Mouse (Mus musculus) WW6 (cell line): ENCODE measurements around the gene Sox6.

ENCODE experiments used
- DNase-seq: peaks from one replicate; pipeline ENCODE4 v3.0.0-alpha.2; 2013; ENCODE audit warnings: low read depth, low spot score

The Sox6 gene

DNA sequence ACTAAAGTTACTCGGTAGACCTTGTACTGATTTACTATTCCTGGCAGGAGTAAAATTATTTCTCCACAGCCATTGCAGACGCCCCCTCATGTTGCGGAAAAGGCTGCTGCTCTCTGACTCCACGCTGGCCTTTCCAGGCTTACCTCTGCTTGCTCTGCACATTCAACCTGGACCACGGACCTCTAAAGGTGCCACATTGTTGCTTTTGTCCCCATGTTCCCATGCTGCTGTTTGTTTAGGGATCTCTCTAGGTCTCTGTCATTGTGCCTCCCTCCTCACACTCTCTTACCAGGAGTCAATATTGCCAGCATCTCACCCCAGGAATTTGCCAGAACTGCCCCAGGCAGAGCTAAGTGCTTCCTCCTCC, 473.6 kb downstream of the Sox6 start:
- no peak for DNase-seq

DNA sequence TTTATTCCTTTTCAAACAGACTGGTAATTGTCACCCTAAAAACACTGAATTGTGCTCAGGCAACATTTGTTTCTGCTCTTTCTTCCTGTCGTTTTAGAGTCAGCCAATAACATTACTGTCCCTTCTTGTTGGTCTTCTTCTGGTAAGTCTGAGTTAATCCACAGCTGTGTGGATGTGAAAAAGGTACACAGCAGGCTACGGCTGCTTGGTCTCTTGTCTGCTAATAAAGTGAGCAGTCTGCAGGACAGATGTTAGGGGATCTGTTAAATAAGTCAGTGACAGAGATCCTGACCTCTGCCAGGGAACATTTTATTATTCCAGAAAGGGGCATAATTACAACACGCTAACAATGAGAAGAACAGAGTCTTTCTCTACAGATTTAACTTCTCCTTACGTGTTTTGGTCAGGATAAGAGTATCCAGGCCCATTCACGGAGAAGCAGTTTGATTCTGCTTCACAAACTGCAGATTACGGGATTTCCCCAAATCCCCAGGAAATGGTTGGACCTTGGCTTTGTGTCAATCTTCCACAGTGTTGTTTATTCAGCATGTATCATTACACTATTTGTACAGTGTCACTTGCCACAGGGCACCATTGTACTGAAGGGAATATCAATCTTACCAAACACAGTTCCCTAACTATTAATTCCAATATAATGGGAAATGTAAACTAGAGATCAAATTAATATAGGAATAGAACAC, 474.1 kb downstream of the Sox6 start:
- no peak for DNase-seq

DNA sequence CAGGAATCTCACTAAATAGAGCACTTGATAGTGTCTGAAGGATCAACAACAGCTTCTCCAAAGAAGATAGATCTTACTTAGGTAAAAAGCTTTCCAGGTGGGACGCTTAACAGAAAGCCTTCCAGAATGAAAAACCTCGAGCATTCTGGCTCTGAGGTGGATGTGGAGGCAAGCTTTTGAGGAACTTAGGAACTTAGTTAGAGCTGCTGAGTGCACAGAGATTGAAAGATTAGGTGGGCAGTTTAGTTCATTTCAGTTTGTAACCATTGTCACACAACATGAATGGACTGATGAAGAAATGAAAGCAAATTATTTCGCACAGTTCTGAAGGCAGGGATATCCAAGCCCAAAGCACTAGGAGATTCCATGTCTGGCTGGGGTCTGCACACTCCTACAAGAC, 481.9 kb downstream of the Sox6 start:
- DNase-seq, result no peak

DNA sequence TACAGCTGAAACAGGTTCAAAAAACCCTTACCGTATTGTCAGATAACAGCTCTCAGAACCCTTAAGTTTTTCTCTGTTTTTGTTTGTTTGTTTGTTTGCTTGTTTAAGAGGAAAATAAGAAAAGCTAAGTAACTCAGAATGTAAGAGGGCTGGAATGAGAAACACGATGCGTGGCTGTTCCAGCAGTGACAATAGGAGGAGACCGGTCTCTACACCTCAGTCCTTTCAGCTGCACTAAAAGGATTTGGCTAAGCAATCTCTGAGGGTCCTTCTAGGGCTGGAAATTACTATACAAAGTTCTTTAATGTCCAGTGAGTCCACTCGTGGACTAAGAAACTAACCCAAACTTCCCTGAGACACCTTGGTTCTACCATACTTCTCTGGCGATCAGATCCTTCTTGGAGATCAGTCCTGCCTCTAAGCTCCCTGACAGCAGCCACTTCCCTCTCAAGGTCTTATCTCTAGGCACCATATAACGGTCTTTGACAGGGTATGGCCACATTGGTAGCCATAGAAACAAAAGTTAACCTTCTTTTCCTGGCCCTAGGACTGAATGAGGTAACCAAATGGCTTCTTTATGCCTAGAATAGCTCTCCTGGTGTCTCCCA, 488.3 kb downstream of the Sox6 start:
- DNase-seq, result no peak

DNA sequence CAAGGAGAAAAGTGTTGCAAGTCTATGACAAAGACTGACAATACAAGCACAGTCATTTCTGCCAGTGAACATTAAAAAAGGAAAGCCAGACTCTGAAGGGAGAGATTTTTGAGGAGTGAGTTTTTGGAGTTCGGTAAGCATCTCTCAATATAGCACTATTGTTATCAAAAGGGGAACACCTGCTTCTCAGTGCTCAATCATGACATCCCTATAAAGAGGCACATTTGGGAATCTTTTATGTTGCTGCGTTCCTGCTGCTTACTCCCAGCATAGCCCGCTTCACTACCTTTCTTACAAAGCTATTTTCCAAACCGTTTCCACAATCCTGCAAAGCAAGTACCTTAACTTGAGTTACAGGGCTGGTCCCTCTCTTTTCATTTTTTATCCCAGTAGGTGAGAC, 488.9 kb downstream of the Sox6 start:
- DNase-seq, result no peak

DNA sequence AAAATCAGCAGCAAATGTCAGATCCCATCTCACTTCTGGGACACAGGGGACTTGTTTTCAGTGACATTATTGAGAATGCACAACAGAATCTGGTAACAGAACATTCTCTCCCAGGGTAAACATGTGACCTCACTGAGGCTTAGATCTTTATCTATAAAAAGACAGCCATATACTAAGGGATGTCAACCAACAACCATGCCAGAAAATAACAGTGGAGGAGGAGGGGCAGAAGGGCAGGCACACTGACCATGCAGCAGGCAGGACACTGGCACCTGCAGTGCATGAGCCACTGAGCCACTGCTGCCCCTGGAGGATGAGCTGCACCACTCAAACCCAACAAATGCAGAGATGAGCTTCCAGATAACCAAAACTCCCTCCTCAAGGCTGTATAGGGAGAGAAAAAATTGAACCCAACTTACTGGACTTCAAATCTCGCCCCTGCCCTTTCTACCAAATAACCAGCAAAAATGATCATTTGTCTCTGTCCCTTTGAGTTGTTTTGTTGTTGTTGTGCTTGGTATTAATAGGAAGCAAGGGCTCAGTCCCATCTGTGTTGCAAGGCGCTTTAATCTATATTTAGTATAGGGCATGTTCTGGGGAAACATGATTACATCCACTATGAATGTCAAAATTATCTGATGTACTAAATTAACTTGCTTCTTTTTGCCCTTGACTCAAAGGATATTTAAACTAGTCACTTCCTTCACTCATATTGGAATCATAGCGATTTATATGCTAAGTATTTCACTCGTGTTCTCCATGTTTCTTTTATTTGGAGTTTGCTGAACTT, 492.8 kb downstream of the Sox6 start:
- DNase-seq, result no peak

DNA sequence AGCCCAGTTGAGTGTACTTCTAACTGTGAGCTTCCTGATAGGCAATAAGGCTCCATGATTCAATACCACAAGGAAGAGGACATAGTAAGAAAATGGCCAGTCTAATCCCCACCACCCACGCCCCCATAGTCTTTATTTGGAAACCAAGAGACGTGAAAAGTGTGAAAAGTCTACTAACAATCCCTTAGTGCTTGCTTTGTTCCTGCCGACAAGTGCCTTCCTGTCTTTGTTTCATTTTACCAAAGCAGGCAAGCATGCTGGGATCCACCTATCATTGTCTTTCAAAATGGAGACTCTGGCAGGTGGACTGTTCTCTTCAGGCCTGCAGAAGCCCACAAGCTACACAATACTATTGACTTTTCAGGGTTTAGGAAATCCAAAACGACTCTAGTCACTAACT, 495.0 kb downstream of the Sox6 start:
- DNase-seq, result no peak

DNA sequence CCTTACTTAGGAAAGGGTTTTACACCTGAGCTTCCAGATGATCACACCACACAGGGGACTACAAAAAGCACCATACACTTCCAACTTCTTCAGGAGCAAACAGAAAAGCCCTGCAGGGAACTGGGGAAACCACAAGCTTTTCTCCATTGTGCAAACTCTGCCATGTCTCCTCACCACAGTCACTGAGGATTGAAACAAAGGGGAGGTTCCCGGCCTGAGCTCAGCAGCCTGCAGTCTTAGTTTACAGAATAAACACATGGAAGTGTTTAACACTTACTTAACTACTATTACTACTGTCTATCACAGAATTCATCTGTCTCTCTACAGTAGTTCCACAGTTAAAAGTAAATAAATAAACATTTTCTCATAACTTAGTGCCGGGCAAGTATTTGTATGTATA, 498.3 kb downstream of the Sox6 start:
- no peak for DNase-seq

DNA sequence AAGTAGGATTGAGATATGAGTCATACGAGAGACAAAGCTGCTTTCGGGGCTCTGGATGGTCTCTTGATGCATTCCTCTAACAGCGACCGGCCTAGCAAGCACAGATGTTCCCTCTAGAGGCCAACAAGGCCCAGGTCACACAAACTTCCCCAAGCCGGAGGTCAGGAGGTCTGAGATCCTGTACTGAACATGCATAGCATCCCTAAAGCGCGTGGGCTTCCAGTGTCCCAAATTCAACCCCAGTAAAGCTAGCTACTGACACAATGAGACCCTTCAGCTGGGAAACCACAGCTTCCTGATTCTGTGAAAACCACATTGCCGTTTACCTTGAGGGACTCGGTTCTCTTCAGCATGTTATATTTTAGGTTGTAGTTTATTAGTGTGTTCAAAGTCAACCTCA, 499.6 kb downstream of the Sox6 start:
- DNase-seq, result no peak

DNA sequence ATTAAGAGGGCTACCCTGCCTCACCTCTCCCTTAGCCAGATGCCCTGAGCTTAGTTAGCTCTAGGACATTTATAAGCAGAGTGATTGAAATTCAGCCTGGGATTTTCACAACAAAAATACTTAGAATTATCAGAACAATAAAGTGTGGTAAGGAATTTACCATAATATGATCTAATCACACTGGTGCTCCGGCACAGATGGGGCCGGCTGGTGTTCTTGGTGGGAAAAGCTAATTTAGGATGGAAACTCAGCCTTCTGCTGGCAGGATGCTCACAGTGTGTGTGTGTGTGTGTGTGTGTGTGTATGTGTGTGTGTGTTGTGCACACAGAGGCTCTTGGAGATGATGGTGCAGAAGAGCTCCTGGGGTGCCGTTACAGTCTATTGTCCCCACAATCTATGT, 501.0 kb downstream of the Sox6 start:
- DNase-seq, result no peak

DNA sequence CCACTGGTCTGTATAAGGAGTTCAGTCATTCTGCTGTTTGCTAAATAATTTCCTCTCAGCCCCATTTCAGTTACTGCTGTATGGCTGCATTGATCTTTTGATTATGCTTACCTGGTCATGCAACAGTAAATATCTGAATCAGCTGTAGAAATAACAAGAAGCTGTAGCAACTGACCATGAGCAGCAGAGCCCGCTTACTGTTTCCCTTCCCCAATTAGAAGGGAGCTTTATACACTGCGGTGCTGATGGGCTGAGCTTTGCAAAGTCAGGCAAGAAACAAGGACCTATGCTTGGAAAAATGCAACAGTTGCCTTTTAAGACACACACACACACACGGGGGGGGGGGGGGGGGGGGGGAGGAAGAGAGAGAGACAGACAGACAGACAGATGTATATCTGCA, 502.1 kb downstream of the Sox6 start:
- no peak for DNase-seq

DNA sequence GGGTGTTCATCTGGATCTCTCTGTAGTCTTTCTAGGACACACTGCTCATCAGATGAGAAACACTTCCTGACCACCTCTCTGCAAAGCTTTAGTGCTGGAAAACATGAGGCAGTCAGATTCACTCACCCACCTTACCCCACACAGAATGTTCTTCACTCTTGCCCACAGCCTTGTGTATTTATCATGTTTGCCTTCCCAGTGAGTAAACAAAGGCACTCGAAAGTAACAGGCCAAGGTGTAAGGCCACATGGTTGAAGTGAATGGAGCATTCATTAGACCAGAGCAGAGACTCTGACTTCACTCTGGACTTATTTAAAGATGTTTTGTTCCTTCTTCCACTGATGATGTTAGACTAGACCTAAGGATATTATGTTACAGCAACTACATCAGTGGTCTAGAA, 506.7 kb downstream of the Sox6 start:
- no peak for DNase-seq

DNA sequence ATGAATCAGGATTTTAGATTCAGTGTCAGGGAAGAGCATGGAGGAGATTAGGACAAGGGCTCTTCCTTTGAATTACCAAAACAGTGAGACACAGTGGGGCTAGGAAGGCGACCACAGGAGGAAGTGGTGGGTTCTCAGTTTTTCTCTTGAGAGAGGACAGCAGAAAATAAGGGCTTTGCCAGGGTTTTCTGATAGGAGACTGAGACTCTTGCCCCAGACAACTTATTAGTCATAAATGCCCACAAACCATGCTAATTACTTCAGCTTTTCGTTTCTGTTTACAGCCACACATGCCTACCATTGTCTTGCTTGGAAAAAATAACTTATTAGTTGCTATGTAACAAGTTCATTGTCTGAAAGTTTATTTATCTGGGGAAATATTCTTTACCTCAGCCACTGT, 507.4 kb downstream of the Sox6 start:
- no peak for DNase-seq

DNA sequence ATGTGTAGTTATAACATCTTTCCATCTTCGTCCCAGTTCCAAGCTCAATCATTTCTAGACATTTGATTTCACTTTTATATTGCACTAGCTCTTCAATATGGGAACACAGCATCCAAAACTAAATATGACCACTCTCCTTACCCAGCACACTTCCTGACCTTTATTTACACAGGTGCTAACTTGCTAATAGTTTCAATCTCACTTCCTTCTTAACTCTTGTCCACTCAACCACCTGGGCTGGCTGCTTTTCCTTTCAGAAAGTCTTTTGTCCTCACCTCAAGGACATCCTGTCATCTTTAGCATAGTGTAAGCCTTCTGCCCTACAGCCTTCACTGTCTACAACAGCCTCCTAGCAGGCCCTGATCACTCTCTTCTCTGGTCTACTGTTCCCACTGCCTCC, 520.9 kb downstream of the Sox6 start:
- DNase-seq, result no peak

DNA sequence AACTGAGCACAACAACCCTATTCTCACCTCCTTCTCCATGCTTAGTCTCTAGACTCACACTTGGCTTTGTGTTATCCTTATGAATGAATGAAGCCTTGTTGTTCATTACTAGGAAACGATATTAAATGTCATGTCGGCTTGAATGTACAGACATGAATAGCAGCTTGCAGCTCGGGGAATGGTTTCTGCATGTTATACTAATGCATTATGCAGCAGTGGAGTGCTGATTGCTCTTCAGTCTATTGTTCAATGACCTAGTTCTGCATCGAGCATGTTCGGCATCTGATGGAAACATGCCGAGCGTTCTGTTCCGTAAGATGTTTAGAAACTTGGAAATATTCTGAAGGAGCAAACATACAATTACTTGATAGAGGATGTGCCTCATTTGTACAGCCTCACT, 524.9 kb downstream of the Sox6 start:
- DNase-seq, result no peak

DNA sequence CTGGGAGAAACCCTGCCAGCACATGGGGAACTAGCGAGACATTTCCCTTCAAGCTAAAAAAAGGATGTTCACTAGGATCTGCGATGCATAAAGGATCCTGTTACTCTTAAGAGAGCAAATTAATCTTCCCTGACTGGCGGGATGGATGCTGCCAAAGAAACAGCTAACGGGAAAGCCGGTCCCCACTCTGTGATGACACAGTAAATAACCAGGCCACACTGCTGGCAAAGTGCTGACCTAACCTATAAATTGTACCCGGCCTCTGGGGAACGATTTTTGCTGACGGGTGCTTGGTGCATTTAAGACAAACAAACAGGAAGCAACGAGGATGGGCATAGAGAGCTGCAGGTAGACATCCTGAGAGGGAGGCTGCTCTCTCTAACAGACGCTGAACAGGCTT, 526.8 kb downstream of the Sox6 start:
- DNase-seq, result no peak

DNA sequence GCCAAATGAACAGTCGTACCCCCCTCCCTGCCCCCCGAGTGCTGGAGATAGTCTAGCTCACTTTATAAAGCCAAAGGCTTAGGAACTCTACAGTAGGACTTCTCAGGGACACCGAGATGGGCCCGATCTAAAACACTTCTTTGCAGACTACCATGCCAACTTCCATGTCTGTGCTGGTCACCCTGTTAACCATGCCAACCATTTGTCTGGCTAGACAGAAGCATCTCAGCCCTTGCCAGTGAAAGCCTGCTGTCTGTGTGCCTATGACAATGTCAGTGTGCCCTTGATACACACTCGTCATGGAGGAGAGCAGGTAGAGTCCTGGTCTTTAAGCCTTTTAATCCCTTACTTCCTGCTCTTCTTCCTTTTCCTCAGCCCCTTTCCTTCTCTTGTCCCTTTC, 527.5 kb downstream of the Sox6 start:
- no peak for DNase-seq

DNA sequence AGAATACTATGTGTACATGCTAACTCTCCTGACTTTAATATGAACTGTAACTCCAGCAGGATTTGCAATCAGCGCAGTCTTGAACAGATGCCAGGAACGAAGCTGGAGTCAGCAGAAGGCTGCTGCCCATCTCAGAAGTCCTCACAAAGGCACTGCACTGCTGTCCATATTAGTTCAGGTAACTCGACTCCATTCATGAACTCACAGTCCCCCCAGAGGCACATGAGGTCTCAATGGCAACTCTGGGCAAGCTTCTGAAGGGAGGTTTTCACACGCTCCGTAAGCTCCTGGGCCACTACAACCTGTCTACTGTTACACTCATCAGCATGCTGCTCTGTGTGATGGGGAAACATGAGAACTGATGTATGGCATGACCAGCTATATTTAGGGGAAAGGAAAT, 528.6 kb downstream of the Sox6 start:
- no peak for DNase-seq

DNA sequence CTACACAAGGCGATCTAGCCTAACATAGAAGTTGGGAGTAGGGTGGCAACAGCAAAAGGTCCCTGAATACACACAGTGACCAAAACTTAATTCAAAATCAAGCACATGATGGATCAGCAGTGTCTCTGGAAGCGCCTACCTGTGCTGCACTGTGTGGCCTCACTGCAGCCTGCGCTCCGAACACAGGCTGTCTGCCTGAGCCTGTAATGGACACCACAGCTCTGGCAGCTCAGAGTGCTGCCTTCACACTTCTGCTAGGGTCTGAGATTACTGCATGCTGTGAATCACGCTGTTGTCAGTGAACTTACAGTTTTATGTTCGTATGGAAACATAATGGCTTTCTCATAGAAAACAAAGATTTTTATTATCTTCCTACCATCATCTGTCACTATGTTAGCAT, 532.2 kb downstream of the Sox6 start:
- no peak for DNase-seq

DNA sequence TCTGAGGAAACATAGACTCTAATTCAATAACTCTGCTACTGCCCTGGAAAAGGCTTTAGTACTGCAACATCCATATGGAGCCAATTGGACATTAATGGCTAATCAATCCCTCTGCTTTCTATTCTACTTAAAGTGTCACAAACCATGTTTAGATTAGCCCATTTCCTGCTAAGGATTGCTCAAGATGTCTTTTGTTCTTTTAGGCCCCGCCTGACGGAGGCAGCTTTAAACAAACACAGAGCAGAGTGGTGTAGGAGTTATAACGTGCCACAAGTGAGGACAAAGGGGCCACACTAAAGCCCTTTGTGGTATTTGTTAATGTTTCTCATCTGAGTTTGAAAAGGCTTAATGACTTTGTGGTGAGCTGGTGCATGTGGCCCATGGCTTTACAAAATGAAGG, 537.1 kb downstream of the Sox6 start:
- DNase-seq, result no peak

DNA sequence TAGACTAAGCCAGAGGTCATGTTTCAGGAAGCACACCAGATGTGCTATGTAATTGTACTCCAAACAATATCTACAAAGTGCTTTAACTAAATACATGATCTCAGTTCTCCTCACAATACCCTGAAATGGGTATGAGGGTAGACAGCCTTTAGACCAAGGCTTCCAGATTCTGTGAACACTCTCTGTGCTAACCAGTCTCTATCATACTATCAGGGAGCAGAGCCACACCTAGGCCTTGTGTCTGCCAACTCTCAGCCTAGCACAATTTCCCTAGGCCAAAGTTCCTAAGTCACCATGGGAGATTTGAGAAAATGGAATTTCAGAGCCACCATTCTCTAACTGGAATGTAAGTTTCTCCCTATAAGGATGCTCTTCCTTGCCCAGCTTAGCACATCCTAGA, 537.8 kb downstream of the Sox6 start:
- no peak for DNase-seq

DNA sequence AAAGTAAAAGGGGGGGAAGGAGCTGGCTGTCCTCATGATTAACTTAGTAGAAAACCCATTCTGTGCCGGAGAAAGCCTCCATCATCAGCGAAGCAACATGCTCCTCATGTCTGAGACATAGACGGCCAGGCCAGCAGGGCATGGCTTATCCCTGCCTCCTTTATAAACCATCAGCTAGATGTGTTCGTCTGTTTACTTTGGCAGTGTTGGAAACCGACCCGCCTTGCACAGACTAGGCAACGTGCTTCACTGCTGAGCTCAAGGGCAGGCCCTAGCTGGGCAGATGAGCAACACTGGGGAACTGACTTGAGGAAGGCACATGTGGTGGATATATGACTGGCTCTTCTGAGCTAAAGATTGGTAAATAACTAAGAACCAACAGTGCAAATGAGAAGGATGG, 538.4 kb downstream of the Sox6 start:
- DNase-seq, result no peak

DNA sequence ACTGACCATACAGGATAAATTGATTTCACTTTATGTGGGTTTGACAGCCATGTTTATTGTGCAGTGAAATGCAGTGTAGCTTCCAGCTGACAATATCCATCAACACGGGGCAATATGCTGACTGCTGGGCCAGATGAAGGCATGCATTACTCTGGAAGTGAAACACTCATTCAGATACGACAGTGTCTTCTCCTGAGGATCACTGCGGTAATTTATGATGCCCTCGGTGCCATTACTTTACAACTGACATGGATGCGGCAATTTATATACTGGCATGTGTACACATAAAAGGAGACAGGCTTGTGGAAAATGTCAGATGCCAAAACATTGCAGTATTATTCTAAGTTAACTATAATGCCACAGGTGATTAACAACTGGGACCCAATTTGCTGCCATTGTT, 546.9 kb downstream of the Sox6 start:
- no peak for DNase-seq
